Mouse (Mus musculus): ENCODE data around the gene Chkb. TPM values are rescaled to one million over a fixed set of nuclear protein-coding genes. Genes with fewer than 3 reads are reported as not detected.
A peak's percentile ranks its signal among the peaks of the same experiment; 100 is the strongest.

Chkb gene
- polyA plus RNA-seq, 1 experiment from 2014 or later = 44.3 TPM

- H3K9me3 ChIP-seq (ENCODE audit: low read length) = no peaks in the 10 kb centered on the region
- 7% methylated on average over 10 of the region's 10 CpGs for WGBS (ENCODE audit: insufficient replicate concordance)
- peaks cover 22% of the 10 kb centered on the region for H3K4me1 ChIP-seq (ENCODE audit: insufficient read depth)
- H3K27me3 ChIP-seq (ENCODE audit: insufficient read depth, low read length) = peaks cover 27% of the 10 kb centered on the region
- peak overlapping the region; percentile 36 for H3K4me3 ChIP-seq (ENCODE audit: low read depth, low read length)
- peak overlapping the region; percentile 74 for H3K4me2 ChIP-seq (ENCODE audit: low read depth, low read length)
- TF ChIP-seq EP300 (IDR thresholded peaks at IDR 0.05; ENCODE audit: low read depth) (no peak), CTCF (IDR thresholded peaks at IDR 0.05; ENCODE audit: low read depth) (no peak)
- peak overlapping the region; percentile 22; the same call in 1 of the 2 replicates for H3K27ac ChIP-seq (ENCODE audit: low read depth)
- H3K36me3 ChIP-seq (replicated peaks; ENCODE audit: insufficient read depth, low read length) = no peaks in the 10 kb centered on the region
- ATAC-seq = peak; percentile 31
- DNase-seq = peak; percentile 69
- peak overlapping the region; percentile 13; the same call in 1 of the 2 replicates for H3K9ac ChIP-seq (replicated peaks)
These were observed 50.3 kb downstream of the Chkb start for GRCm38 (mm10) chr15:89379429-89379828.

- Histone ChIP-seq H3K4me3 (ENCODE audit: low read depth, low read length) (peak within 1 kb of the TSS; percentile 36), H3K36me3 (replicated peaks; ENCODE audit: insufficient read depth, low read length) (no peaks in the 10 kb centered on the region), H3K27ac (ENCODE audit: low read depth) (peak within 1 kb of the TSS; percentile 22; the same call in 1 of the 2 replicates), H3K9me3 (ENCODE audit: low read length) (no peaks in the 10 kb centered on the region), H3K4me2 (ENCODE audit: low read depth, low read length) (peak within 1 kb of the TSS; percentile 74), H3K4me1 (ENCODE audit: insufficient read depth) (peaks cover 25% of the 10 kb centered on the region), H3K27me3 (ENCODE audit: insufficient read depth, low read length) (peaks cover 27% of the 10 kb centered on the region), H3K9ac (replicated peaks) (peak within 1 kb of the TSS; percentile 13)
- TF ChIP-seq CTCF (IDR thresholded peaks at IDR 0.05; ENCODE audit: low read depth) (0 out of 2 replicates have a peak, but pooled peaks have one; percentile 2), EP300 (IDR thresholded peaks at IDR 0.05; ENCODE audit: low read depth) (no peak)
- DNase-seq (peak; percentile 36), ATAC-seq (peak; percentile 11; the same call in 1 of the 2 replicates)
- WGBS (ENCODE audit: insufficient replicate concordance) = 2% methylated on average over 33 of the region's 33 CpGs
These were observed 50.8 kb downstream of the Chkb start, which contains the start of gene Odf3b for GRCm38 (mm10) chr15:89378831-89379401. TSS of gene Odf3b (minus strand) at chr15:89379282.

GRCm38 (mm10) chr15:89377938-89378828 lies 51.5 kb downstream of the Chkb start:
- H3K4me1 ChIP-seq (ENCODE audit: insufficient read depth) = peaks cover 26% of the 10 kb centered on the region
- ATAC-seq (no peak), DNase-seq (no peak)
- TF ChIP-seq CTCF (IDR thresholded peaks at IDR 0.05; ENCODE audit: low read depth) = no peak
- no peak for TF ChIP-seq EP300 (IDR thresholded peaks at IDR 0.05; ENCODE audit: low read depth)
- H3K27me3 ChIP-seq (ENCODE audit: insufficient read depth, low read length) = peaks cover 27% of the 10 kb centered on the region
- H3K27ac ChIP-seq (ENCODE audit: low read depth) = no peak overlapping the region
- no peaks in the 10 kb centered on the region for H3K9me3 ChIP-seq (ENCODE audit: low read length)
- peak overlapping the region; percentile 36 for H3K4me3 ChIP-seq (ENCODE audit: low read depth, low read length)
- 19% methylated on average over 46 of the region's 46 CpGs for WGBS (ENCODE audit: insufficient replicate concordance)
- peak overlapping the region; percentile 13 for H3K9ac ChIP-seq (replicated peaks)
- H3K36me3 ChIP-seq (replicated peaks; ENCODE audit: insufficient read depth, low read length) = no peaks in the 10 kb centered on the region
- H3K4me2 ChIP-seq (ENCODE audit: low read depth, low read length) = peak overlapping the region; percentile 74

- H3K4me1 ChIP-seq (ENCODE audit: insufficient read depth) = peaks cover 33% of the 10 kb centered on the region
- 15% methylated on average over 18 of the region's 18 CpGs for WGBS (ENCODE audit: insufficient replicate concordance)
These were observed 52.3 kb downstream of the Chkb start for GRCm38 (mm10) chr15:89377362-89377761.

GRCm38 (mm10) chr15:89376957-89377356 lies 52.8 kb downstream of the Chkb start, which contains the start of gene Tymp:
TSS of gene Tymp (minus strand) at chr15:89377039.
- Histone ChIP-seq H3K9ac (replicated peaks) (peak within 1 kb of the TSS; percentile 16; the same call in 1 of the 2 replicates), H3K4me3 (ENCODE audit: low read depth, low read length) (no peak within 1 kb of the TSS), H3K27ac (ENCODE audit: low read depth) (peak within 1 kb of the TSS; percentile 7; the same call in 1 of the 2 replicates), H3K9me3 (ENCODE audit: low read length) (no peaks in the 10 kb centered on the region), H3K27me3 (ENCODE audit: insufficient read depth, low read length) (peaks cover 27% of the 10 kb centered on the region), H3K4me2 (ENCODE audit: low read depth, low read length) (peak within 1 kb of the TSS; percentile 29), H3K4me1 (ENCODE audit: insufficient read depth) (peaks cover 33% of the 10 kb centered on the region), H3K36me3 (replicated peaks; ENCODE audit: insufficient read depth, low read length) (peaks cover 7% of the 10 kb centered on the region)
- 48% methylated on average over 16 of the region's 16 CpGs for WGBS (ENCODE audit: insufficient replicate concordance)
- no peak for DNase-seq
- no peak for ATAC-seq
- no peak for TF ChIP-seq EP300 (IDR thresholded peaks at IDR 0.05; ENCODE audit: low read depth)
- no peak for TF ChIP-seq CTCF (IDR thresholded peaks at IDR 0.05; ENCODE audit: low read depth)

More at GRCm38 (mm10) chr15:89377362-89377761, 52.3 kb downstream of the Chkb start:
- Histone ChIP-seq H3K27ac (ENCODE audit: low read depth) (no peak overlapping the region), H3K4me2 (ENCODE audit: low read depth, low read length) (peak overlapping the region; percentile 29), H3K27me3 (ENCODE audit: insufficient read depth, low read length) (peaks cover 27% of the 10 kb centered on the region), H3K4me3 (ENCODE audit: low read depth, low read length) (no peak overlapping the region), H3K36me3 (replicated peaks; ENCODE audit: insufficient read depth, low read length) (peaks cover 3% of the 10 kb centered on the region), H3K9me3 (ENCODE audit: low read length) (no peaks in the 10 kb centered on the region), H3K9ac (replicated peaks) (peak overlapping the region; percentile 16; the same call in 1 of the 2 replicates)
- TF ChIP-seq EP300 (IDR thresholded peaks at IDR 0.05; ENCODE audit: low read depth) = no peak
- TF ChIP-seq CTCF (IDR thresholded peaks at IDR 0.05; ENCODE audit: low read depth) = no peak
- DNase-seq = no peak
- no peak for ATAC-seq

Other genes with a start within 250 kb of the Chkb start
- gene Plxnb2, start 249.1 kb downstream of the Chkb start, polyA plus RNA-seq (2015; fragmentation: Nextera tagmentation; extraction: Ambion mirVana) = 27.2 and 29.7 TPM in 2 replicates
- gene Dennd6b, start 233.4 kb downstream of the Chkb start, polyA plus RNA-seq (2015; fragmentation: Nextera tagmentation; extraction: Ambion mirVana) = 2.6 and 2.7 TPM in 2 replicates
- 13.9 and 18.1 TPM in 2 replicates for gene Ppp6r2, start 218.4 kb downstream of the Chkb start, polyA plus RNA-seq (2015; fragmentation: Nextera tagmentation; extraction: Ambion mirVana)
- 16.5 and 17.0 TPM in 2 replicates for gene Sbf1, start 114.6 kb downstream of the Chkb start, polyA plus RNA-seq (2015; fragmentation: Nextera tagmentation; extraction: Ambion mirVana)
- 1.4 and 3.7 TPM in 2 replicates for gene Adm2, start 107.2 kb downstream of the Chkb start, polyA plus RNA-seq (2015; fragmentation: Nextera tagmentation; extraction: Ambion mirVana)
- 22.9 and 27.0 TPM in 2 replicates for gene Miox, start 95.5 kb downstream of the Chkb start, polyA plus RNA-seq (2015; fragmentation: Nextera tagmentation; extraction: Ambion mirVana)
- 22.1 and 24.0 TPM in 2 replicates for gene Lmf2, start 74.2 kb downstream of the Chkb start, polyA plus RNA-seq (2015; fragmentation: Nextera tagmentation; extraction: Ambion mirVana)
- gene Ncaph2, start 74.2 kb downstream of the Chkb start, polyA plus RNA-seq (2015; fragmentation: Nextera tagmentation; extraction: Ambion mirVana) = 59.4 and 59.8 TPM in 2 replicates
- gene Sco2, start 56.1 kb downstream of the Chkb start, polyA plus RNA-seq (2015; fragmentation: Nextera tagmentation; extraction: Ambion mirVana) = 9.1 and 10.1 TPM in 2 replicates
- 5.8 and 7.7 TPM in 2 replicates for gene Tymp, start 52.9 kb downstream of the Chkb start, polyA plus RNA-seq (2015; fragmentation: Nextera tagmentation; extraction: Ambion mirVana)
- gene Odf3b, start 50.6 kb downstream of the Chkb start, polyA plus RNA-seq (2015; fragmentation: Nextera tagmentation; extraction: Ambion mirVana) = 1.8 and 2.0 TPM in 2 replicates
- gene Klhdc7b, start 45.0 kb downstream of the Chkb start, polyA plus RNA-seq (2015; fragmentation: Nextera tagmentation; extraction: Ambion mirVana) = not detected in 2 replicates
- gene Syce3, start 19.4 kb downstream of the Chkb start, polyA plus RNA-seq (2015; fragmentation: Nextera tagmentation; extraction: Ambion mirVana) = not detected in 2 replicates
- gene Cpt1b, start 4.0 kb downstream of the Chkb start, polyA plus RNA-seq (2015; fragmentation: Nextera tagmentation; extraction: Ambion mirVana) = 10.7 and 12.4 TPM in 2 replicates
- gene C730034F03Rik, start 319 bp downstream of the Chkb start, polyA plus RNA-seq (2015; fragmentation: Nextera tagmentation; extraction: Ambion mirVana) = 0.64 and 1.5 TPM in 2 replicates
- gene Gm44502, start 212 bp downstream of the Chkb start, polyA plus RNA-seq (2015; fragmentation: Nextera tagmentation; extraction: Ambion mirVana) = not detected in 2 replicates
- not detected in 2 replicates for gene Mapk8ip2, start 24.0 kb upstream of the Chkb start, polyA plus RNA-seq (2015; fragmentation: Nextera tagmentation; extraction: Ambion mirVana)
- gene Arsa, start 47.5 kb upstream of the Chkb start, polyA plus RNA-seq (2015; fragmentation: Nextera tagmentation; extraction: Ambion mirVana) = 4.7 and 5.5 TPM in 2 replicates
- 0.27 and 0.81 TPM in 2 replicates for gene Shank3, start 69.7 kb upstream of the Chkb start, polyA plus RNA-seq (2015; fragmentation: Nextera tagmentation; extraction: Ambion mirVana)
- 0.09 TPM in 1 of 2 replicates, not detected in the other for gene Acr, start 138.4 kb upstream of the Chkb start, polyA plus RNA-seq (2015; fragmentation: Nextera tagmentation; extraction: Ambion mirVana)
- gene Rabl2, start 162.0 kb upstream of the Chkb start, polyA plus RNA-seq (2015; fragmentation: Nextera tagmentation; extraction: Ambion mirVana) = 2.8 and 3.2 TPM in 2 replicates

Data from liver, postnatal 0 days (tissue).